Mouse (Mus musculus) liver, embryonic 14.5 days (tissue): ENCODE measurements around the gene Pcgf6.
"Not testable (repeated sequence)": the region's sequence is repeated elsewhere in the genome, so short reads cannot be mapped to it uniquely, and the experiment has no call there.

Experiments
- CTCF ChIP-seq: IDR thresholded peaks from 2 replicates; pipeline ENCODE4 v1.5.1; 2016; ENCODE audit warnings: antibody characterized with exemption, low read depth, control low read depth
- EP300 ChIP-seq: IDR thresholded peaks from 2 replicates; pipeline ENCODE4 v1.6.1; 2016; ENCODE audit warnings: antibody characterized with exemption, low read depth

DNA sequence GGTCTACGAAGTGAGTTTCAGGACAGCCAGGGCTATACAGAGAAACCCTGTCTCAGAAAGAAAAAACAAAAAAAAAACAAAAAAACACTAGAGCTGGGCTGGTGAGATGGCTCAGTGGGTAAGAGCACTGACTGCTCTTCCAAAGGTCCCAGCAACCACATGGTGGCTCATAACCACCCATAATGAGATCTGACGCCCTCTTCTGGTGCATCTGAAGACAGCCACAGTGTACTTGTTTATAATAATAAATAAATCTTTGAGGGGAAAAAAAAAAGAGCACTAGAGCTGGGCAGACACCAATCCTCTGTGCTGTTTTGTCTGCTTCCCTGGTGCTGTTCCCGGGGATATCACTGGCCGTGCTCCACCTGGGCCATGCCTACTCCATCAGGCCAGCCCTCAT lies 58.4 kb downstream of the Pcgf6 start:
- peak; percentile 32; the same call in 1 of the 2 replicates for TF ChIP-seq CTCF
- not testable (repeated sequence) for TF ChIP-seq EP300
